Mouse (Mus musculus) liver, embryonic 16.5 days (tissue): ENCODE data around the gene Tnfrsf9. TPM values are rescaled to one million over a fixed set of nuclear protein-coding genes. Genes with fewer than 3 reads are reported as not detected.

Source experiments
- ATAC-seq: fragments of 200-750 bp; cut with Nextera tagmentation; 2 replicates; pipeline ENCODE4 v1.8.0; 2017; ENCODE audit warnings: low read depth, mild to moderate bottlenecking, moderate number of reproducible peaks, moderate library complexity
- H3K27ac ChIP-seq: fragments of 300-500 bp; sonication (generic); 2 replicates; pipeline ENCODE4 v1.5.1; 2014; ENCODE audit warnings: mild to moderate bottlenecking, low read length
- H3K27me3 ChIP-seq: fragments of 300-500 bp; sonication (generic); 2 replicates; pipeline ENCODE4 v1.6.1; 2014; ENCODE audit warnings: low read depth, low read length, mixed read lengths; ENCODE audit not compliant: control insufficient read depth, insufficient read depth
- H3K36me3 ChIP-seq: fragments of 300-500 bp; sonication (generic); 2 replicates; pipeline ENCODE4 v1.6.1; 2014; ENCODE audit warnings: mild to moderate bottlenecking; ENCODE audit not compliant: control insufficient read depth, insufficient read depth
- H3K4me1 ChIP-seq: fragments of 300-500 bp; sonication (generic); 2 replicates; pipeline ENCODE4 v1.6.1; 2014; ENCODE audit warnings: low read depth, low read length, mixed read lengths; ENCODE audit not compliant: control insufficient read depth
- H3K4me2 ChIP-seq: fragments of 300-500 bp; sonication (generic); 2 replicates; pipeline ENCODE4 v1.6.1; 2014; ENCODE audit warnings: low read depth, low read length, mixed read lengths
- H3K4me3 ChIP-seq: fragments of 300-500 bp; sonication (generic); 2 replicates; pipeline ENCODE4 v1.5.1; 2014; ENCODE audit warnings: low read depth, mild to moderate bottlenecking, low read length
- H3K9ac ChIP-seq: fragments of 300-500 bp; sonication (generic); 2 replicates; pipeline ENCODE4 v1.6.1; 2014; ENCODE audit warnings: low read depth, low read length
- H3K9me3 ChIP-seq: fragments of 300-500 bp; sonication (generic); replicated peaks from 2 replicates; pipeline ENCODE4 v1.6.1; 2016; ENCODE audit warnings: low read length; ENCODE audit not compliant: control insufficient read depth
- WGBS: fragments of 180-500 bp; shearing (Covaris S2); extraction: QIAGEN DNeasy Blood & Tissue Kit; methylation state at CpG from one replicate; pipeline ENCODE4 v1.1.7; 2014; ENCODE audit not compliant: insufficient replicate concordance; 5-methylcytosine and 5-hydroxymethylcytosine counted together
- polyA plus RNA-seq: library from polyadenylated mRNA; unstranded; fragments of >200 nt; fragmentation: Nextera tagmentation; extraction: Ambion mirVana; gene quantifications from 2 replicates; pipeline ENCODE4 v1.2.1, GENCODE M21; 2015

The Tnfrsf9 gene
- polyA plus RNA-seq, 1 experiment from 2014 or later, result 0.20 TPM

DNA sequence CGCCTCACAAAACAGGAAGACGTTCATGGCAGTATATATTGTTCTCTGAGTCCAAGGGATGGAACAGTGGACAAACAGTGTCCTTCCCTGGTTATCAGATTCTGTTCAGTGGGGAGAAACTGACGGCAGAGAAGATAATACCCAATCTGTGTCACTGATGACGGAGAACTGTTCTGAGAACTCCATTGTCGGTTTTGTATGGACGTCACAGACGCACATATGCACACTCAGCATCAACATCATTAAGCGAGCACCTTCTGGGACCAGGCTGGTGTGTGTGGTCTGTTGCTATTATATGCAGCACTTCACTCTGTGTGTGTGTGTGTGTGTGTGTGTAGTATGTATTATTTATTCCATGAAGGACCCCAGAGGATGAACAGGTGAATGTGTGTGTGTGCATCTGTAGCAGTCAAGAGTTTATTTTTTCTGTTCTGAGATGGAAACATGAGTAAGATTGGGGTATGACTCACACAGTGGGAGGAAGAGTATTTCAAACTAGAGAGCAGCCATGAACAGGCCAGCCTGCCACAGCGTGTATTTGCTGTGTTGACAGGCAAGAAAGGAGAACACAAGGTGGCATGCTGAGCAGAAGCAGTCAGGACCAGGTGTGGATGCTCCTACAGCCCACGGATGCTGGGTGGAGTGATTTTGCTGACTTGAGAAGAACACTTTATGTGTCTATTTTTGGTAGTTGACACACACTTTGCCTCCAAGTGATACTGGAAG lies 982 bp downstream of the Tnfrsf9 start:
- WGBS, result 43% methylated on average over 10 of the region's 10 CpGs
- H3K9me3 ChIP-seq, result no peaks in the 10 kb centered on the region
- peaks cover 20% of the 10 kb centered on the region for H3K4me1 ChIP-seq
- H3K9ac ChIP-seq, result no peak overlapping the region; the same call in 1 of the 2 replicates
- no peak for ATAC-seq
- H3K4me2 ChIP-seq, result peak overlapping the region; percentile 82
- H3K27me3 ChIP-seq, result no peaks in the 10 kb centered on the region
- H3K36me3 ChIP-seq, result no peaks in the 10 kb centered on the region
- H3K27ac ChIP-seq, result no peak overlapping the region
- H3K4me3 ChIP-seq, result peak overlapping the region; percentile 75

DNA sequence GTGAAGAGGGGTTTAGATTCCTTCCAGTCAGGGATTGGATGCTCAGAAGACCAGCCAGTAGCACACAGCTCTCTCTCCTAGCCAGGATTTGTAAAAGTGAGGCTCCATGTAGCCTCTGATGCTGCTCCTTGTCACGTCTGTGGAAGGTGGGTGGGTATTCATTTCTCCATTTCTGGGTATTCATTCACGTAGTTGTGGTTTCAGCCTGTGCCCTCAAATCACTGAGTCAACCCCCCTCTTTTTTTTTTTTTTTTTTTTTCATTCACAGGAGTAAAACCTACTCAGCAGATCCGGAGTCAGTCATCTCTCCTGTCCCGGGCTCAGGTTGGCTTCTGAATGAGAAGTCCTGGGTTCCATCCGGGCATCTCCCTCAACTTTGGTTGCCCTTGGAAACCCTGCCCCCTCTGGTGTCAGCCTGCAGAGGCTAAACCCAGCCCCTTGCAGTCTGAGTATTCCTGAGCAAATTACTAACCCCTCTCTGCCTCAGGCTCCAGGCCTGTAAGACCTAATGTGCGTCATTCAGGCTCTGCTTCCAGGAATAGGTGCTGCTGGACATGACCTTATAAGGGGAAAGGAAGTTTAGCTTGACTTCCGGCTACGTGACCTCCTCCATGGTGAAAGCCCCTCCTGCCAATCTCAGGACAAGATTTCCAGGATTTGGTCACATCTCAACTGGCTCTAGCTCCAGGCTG lies 3.1 kb downstream of the Tnfrsf9 start:
- Histone ChIP-seq H3K27me3 (no peaks in the 10 kb centered on the region), H3K4me3 (no peak overlapping the region), H3K4me2 (no peak overlapping the region), H3K36me3 (no peaks in the 10 kb centered on the region), H3K27ac (no peak overlapping the region), H3K9me3 (no peaks in the 10 kb centered on the region), H3K9ac (no peak overlapping the region), H3K4me1 (peaks cover 19% of the 10 kb centered on the region)
- no peak for ATAC-seq
- 55% methylated on average over 8 of the region's 8 CpGs for WGBS

DNA sequence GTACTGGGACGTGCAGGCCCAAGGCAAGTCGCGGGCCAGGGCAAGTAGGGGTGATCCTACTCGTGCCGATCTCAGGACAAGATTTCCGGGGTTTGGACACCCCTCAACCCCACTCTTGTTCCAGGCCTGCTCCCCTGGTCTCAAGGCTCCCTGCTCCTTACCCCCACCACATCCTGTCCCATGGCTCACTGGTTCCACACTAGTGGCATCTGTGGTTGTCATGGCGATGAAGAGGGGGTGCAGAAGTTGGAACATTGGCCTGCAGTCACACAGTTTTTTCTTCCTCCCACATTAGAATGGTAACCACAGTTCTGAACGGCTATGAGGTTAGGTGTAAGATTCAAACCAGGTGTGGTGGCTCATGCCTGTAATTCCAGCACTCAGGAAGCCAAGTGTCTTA lies 6.8 kb downstream of the Tnfrsf9 start:
- Histone ChIP-seq H3K4me3 (no peak overlapping the region), H3K4me2 (no peak overlapping the region), H3K27me3 (no peaks in the 10 kb centered on the region), H3K36me3 (no peaks in the 10 kb centered on the region), H3K4me1 (no peaks in the 10 kb centered on the region), H3K27ac (no peak overlapping the region), H3K9me3 (no peaks in the 10 kb centered on the region), H3K9ac (no peak overlapping the region)
- WGBS, result 73% methylated on average over 8 of the region's 8 CpGs
- no peak for ATAC-seq

DNA sequence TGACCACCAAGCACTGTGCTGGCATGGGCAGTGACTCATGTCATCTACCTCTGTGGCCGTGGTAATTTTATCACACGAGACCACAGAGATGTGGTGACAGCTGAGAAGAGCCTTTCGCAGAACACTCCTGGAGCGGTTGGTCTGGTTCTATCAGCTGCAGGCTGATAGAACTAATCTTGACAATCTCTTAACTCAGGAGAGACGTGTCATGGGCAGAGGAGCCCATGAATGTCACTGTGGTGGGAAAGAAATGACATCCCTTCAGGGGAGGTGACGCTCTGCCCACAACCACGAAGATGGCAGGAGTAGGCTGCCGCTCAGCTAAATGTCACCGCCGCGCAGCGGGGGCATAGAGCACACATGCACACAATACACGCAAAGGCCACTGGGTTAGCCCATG lies 9.9 kb downstream of the Tnfrsf9 start:
- ATAC-seq, result no peak
- H3K36me3 ChIP-seq, result no peaks in the 10 kb centered on the region
- no peaks in the 10 kb centered on the region for H3K4me1 ChIP-seq
- H3K27ac ChIP-seq, result no peak overlapping the region
- H3K9me3 ChIP-seq, result no peaks in the 10 kb centered on the region
- H3K4me3 ChIP-seq, result no peak overlapping the region
- H3K27me3 ChIP-seq, result no peaks in the 10 kb centered on the region
- no peak overlapping the region for H3K9ac ChIP-seq
- H3K4me2 ChIP-seq, result no peak overlapping the region; the same call in 1 of the 2 replicates
- WGBS, result 24% methylated on average over 13 of the region's 13 CpGs

DNA sequence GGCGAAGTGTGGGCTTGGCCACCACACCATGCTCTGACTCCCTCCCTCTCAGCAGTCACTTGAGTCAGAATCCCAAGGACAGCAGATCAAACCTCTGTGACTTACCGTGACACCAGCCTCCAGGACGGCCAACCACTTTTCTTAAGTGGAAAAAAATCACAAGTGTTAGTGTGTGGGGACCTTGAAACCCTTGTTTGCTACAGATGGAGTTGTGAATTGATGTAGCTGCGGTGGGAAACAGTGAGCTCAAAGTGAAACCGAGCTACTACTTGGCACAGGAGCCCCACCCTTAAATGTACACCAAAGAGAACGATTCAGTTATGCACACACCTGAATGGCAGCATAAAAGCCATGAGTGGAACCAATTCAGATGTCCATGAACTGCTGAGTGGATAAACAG lies 10.6 kb downstream of the Tnfrsf9 start:
- no peak overlapping the region for H3K4me2 ChIP-seq
- H3K9me3 ChIP-seq, result no peaks in the 10 kb centered on the region
- no peak overlapping the region for H3K27ac ChIP-seq
- ATAC-seq, result no peak
- no peak overlapping the region for H3K4me3 ChIP-seq
- no peaks in the 10 kb centered on the region for H3K4me1 ChIP-seq
- no peaks in the 10 kb centered on the region for H3K27me3 ChIP-seq
- H3K9ac ChIP-seq, result no peak overlapping the region
- no peaks in the 10 kb centered on the region for H3K36me3 ChIP-seq
- 66% methylated on average over 6 of the region's 6 CpGs for WGBS

DNA sequence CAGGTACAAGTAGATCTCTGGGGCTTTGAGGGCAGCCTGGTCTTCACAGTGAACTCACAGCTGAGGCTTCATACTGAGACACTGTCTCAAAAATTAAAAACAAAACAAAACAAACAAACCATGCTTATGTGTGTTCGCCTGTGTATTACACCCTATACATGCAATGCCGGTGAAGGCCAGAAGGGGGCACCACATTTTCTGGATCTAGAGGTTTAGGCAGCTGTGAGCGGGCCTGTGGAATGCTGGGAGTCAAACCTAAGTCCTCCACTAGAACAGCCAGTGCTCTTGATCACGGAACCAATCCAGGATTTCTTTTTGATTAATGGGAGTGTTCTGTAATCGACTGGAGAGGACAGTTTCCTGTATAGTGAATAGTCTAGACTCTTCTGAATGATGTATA lies 11.6 kb downstream of the Tnfrsf9 start:
- Histone ChIP-seq H3K4me2 (no peak overlapping the region), H3K36me3 (no peaks in the 10 kb centered on the region), H3K4me1 (no peaks in the 10 kb centered on the region), H3K27me3 (no peaks in the 10 kb centered on the region), H3K9me3 (no peaks in the 10 kb centered on the region), H3K27ac (no peak overlapping the region), H3K4me3 (no peak overlapping the region), H3K9ac (no peak overlapping the region)
- ATAC-seq, result no peak
- WGBS, result 45% methylated on average over 5 of the region's 5 CpGs

DNA sequence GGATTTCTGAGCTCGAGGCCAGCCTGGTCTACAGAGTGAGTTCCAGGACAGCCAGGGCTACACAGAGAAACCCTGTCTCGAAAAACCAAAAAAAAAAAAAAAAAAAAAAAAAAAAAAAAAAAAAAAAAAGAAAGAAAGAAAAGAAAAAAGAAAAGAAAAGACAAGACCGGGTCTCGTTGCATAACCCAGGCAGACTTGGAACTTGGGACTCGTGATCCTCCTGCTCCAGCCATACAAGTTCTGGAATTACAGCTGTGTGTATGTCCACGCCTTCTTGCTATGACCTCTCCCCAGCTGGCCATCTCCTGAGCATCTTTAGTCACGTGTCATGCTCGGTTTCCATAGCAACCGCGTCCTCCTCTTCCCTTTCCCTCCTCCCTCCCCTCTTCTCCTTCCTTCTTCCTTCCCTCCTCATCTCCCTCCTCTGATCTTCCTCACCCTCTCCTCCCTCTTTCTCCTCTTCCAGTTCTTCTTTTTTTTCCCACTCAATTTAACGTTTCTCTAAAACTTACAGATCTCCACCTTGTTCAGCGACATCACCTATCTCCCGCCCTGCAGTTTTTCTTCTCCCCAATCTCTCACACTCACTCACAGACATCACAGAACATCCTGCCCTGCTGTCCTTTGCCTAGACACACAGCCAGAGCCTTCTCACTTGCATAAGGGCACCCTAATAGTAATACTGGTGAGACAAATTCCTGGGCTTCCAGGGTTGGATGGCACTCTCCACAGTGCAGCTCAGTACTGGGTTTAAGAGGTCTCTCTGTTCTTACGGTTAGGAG lies 12.8 kb downstream of the Tnfrsf9 start:
- no peak overlapping the region for H3K27ac ChIP-seq
- WGBS, result 43% methylated on average over 13 of the region's 14 CpGs
- no peak overlapping the region for H3K4me2 ChIP-seq
- H3K9me3 ChIP-seq, result no peaks in the 10 kb centered on the region
- no peak overlapping the region for H3K4me3 ChIP-seq
- H3K4me1 ChIP-seq, result no peaks in the 10 kb centered on the region
- no peak for ATAC-seq
- no peak overlapping the region for H3K9ac ChIP-seq
- no peaks in the 10 kb centered on the region for H3K27me3 ChIP-seq
- no peaks in the 10 kb centered on the region for H3K36me3 ChIP-seq

DNA sequence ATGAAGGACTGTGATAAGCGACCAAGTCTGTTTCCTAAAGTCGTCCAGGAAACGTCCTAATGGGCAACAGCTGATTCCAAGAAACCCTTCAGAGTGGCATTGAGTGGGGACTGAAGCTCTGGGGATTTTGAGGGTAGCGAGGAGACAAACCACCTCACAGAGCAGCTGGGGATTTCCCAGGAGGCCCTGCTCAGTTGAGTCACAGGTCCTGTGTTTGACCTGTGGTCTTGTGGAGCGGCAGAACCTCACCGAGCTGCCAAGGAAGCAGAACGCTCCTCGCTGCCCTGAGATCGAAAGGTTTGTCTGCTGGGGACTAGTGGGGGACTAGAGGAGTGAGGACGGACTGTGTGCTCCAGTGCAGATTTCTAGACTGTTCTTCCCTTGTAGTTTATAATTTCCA lies 13.4 kb downstream of the Tnfrsf9 start:
- H3K4me3 ChIP-seq, result no peak overlapping the region
- no peak overlapping the region for H3K4me2 ChIP-seq
- no peaks in the 10 kb centered on the region for H3K36me3 ChIP-seq
- no peaks in the 10 kb centered on the region for H3K27me3 ChIP-seq
- WGBS, result 23% methylated on average over 10 of the region's 10 CpGs
- no peaks in the 10 kb centered on the region for H3K4me1 ChIP-seq
- no peaks in the 10 kb centered on the region for H3K9me3 ChIP-seq
- H3K27ac ChIP-seq, result no peak overlapping the region
- no peak for ATAC-seq
- no peak overlapping the region for H3K9ac ChIP-seq

DNA sequence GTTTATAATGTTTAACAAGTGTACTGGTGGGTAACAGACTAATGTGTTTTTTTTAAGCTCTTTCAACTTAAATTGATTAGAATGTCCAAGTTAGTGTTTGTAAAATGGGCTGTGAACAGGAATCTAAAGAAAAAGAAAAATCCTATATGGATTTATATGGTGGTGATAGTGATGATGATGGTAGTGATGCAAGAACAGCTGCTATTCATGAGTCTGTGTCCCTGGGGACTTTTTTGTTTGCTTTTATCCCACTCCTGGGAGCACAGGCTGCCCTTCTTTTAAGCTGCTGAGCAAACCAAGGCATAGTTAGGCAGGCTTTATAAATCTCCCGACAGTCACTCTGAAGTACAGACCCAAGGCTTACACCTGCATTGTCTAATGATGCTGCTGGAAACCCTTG lies 19.1 kb downstream of the Tnfrsf9 start:
- no peaks in the 10 kb centered on the region for H3K36me3 ChIP-seq

More for the DNA sequence above, 19.1 kb downstream of the Tnfrsf9 start:
- no peak overlapping the region for H3K4me3 ChIP-seq
- H3K4me1 ChIP-seq, result no peaks in the 10 kb centered on the region
- H3K4me2 ChIP-seq, result no peak overlapping the region
- H3K9me3 ChIP-seq, result no peaks in the 10 kb centered on the region
- no peaks in the 10 kb centered on the region for H3K27me3 ChIP-seq
- no peak overlapping the region for H3K27ac ChIP-seq
- no peak for ATAC-seq
- no peak overlapping the region for H3K9ac ChIP-seq
- WGBS, result 69% methylated on average over 1 of the region's 1 CpGs
